Mouse (Mus musculus): ENCODE results near the gene Ugcg.

Ugcg gene

DNA sequence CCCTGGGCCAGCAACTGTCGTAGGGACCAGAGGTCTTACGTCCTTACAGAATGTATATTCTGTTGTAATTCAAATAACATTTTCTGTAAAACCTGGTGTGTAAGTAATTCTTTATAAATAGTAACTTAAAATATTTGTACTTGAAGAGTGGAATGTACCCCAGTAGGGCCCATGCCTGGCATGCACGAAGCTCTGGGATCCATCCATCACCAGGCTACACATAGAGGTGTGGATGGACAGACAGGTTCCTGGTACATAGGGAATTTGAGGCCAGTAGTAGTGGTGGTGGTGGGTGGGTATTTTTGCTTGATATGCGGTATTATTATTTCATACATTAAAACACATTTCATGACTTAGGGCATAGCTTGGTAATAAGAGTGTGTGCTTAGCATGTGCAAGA is 19.6 kb downstream of the Ugcg start:
- POLR2A ChIA-PET: interaction anchor here in 1 of 4 experiments (1.5 kb wide), 1 partner anchor 11 kb away, joined by 10 read pairs; no protein-coding TSS in a partner anchor
- CTCF ChIA-PET: interaction anchor here in 1 of 4 experiments (0.6 kb wide), 1 partner anchor 54 kb away, joined by 3 read pairs; no protein-coding TSS in a partner anchor

GRCm38 (mm10) chr4:59211181-59211580 is 22.1 kb downstream of the Ugcg start:
- CTCF ChIA-PET: no interaction called here
- POLR2A ChIA-PET: interaction anchor here in 1 of 4 experiments (0.6 to 1.9 kb wide), 6 partner anchors 13 to 592 kb away, joined by 3 to 11 read pairs (median 3); no protein-coding TSS in a partner anchor

DNA sequence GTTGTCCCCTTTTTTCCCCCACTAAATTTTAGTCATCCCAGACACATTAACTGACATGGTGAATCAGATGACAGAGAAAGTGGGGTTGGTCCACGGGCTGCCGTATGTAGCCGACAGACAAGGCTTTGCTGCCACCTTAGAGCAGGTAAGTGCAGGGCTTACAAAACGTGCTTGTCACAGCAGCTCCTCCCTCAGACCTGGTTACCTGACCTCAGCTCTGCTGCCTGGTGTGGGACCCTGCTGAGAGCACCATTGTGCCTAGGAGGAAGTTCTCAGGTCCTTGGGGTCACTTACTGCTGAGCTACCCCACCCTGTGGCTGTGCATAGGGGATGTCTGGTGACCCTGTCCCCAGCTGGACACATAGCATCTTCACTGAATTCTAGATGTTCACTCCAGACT is 24.8 kb downstream of the Ugcg start:
- ChIA-PET CTCF (interaction anchor here in 1 of 4 experiments (0.6 kb wide), 1 partner anchor 10 kb away, joined by 12 read pairs; no protein-coding TSS in a partner anchor), POLR2A (interaction anchor here in 3 of 4 experiments (0.6 to 1.2 kb wide), 8 partner anchors 9 to 355 kb away, joined by 3 read pairs; no protein-coding TSS in a partner anchor)

GRCm38 (mm10) chr4:59214695-59215094 is 25.6 kb downstream of the Ugcg start:
- POLR2A ChIA-PET: interaction anchor here in 3 of 4 experiments (0.6 to 1.2 kb wide), 11 partner anchors 8 to 437 kb away, joined by 3 to 4 read pairs (median 3); no protein-coding TSS in a partner anchor
- CTCF ChIA-PET: interaction anchor here in 2 of 4 experiments (0.6 kb wide), 4 partner anchors 11 to 429 kb away, joined by 3 to 12 read pairs (median 6); no protein-coding TSS in a partner anchor

DNA sequence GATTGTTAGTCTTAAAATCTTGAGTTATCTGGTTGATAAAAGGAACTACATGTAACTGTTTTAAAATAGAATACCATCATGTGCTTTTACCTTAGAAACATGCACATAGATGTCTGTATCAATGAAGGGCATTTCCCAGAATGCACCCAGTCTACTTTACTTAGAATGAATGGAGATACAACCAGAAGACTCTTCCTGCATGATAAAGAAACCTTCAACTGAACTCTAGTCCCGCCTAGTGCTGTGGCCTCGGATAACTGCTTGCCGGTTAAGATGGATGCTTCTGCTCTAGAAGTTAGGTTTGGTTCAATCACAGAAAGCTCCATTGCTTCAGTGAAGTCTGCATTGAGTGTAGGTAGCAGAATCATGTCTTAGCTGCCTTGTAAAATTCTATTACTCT is 26.5 kb downstream of the Ugcg start:
- CTCF ChIA-PET: no interaction called here
- POLR2A ChIA-PET: no interaction called here

DNA sequence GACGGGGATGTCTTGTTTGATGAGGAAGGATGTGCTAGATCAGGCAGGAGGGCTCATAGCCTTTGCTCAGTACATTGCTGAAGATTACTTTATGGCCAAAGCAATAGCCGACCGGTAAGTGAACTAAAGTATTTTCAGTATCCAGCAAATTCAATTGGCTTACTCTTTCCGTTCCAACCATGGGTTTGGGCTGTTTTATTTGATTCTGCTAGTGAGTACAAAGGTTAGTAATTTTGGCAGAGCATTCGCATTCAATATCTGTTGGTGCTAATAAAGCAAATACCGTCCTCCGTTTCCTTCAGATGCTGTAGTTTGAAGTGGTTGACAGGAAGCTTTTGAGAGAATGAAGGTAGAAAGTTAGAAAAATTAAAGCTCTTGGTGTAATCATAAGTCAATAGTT is 28.0 kb downstream of the Ugcg start:
- ChIA-PET CTCF (no interaction called here), POLR2A (no interaction called here)

DNA sequence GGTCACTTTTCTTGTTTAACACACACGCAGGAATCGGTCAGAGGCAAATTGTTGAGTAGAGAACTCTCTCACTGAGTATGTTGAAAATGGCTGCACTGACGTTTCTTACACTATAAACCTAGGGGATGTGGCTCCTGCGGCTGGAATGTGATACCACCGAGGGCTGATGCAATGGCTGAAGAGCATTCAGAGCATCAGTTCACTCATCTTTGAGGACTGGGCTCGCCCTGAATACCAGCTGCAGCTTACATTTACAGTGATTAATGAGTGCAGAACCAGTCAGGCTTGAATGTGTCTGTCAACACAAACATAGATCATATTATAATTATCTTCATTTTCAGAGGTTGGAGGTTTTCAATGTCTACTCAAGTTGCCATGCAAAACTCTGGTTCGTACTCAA is 29.1 kb downstream of the Ugcg start:
- CTCF ChIA-PET: no interaction called here
- POLR2A ChIA-PET: no interaction called here

GRCm38 (mm10) chr4:59222226-59222625 is 33.2 kb downstream of the Ugcg start:
- POLR2A ChIA-PET: interaction anchor here in 1 of 4 experiments (0.5 kb wide), 1 partner anchor 362 kb away, joined by 4 read pairs; no protein-coding TSS in a partner anchor
- CTCF ChIA-PET: no interaction called here

DNA sequence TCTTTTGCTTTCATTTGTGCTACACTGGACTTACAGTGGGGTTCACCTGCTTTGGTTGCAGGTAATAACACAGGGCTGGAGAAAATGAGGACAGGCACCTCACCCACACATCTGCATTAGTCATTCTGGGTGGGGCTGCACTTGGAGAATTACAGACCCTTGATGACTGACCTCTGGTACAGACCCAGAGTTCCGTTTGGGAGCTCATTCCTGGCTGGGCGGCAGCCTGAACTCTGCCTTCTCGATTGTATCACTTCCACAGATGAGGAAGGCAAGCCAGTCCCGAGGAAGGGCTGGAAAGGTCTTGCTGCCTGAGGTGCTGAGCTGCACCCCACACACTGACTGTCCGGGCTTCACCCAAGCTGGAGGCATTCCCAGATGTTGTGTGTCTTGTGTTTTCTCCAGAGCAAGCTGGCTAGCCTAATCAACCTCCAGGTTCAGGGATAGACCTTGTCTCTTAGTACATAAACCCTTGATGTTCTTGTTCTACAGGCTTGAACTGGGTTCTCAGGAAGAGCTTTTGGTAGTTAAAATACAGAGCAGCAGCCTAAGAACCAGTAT is 34.1 kb downstream of the Ugcg start:
- CTCF ChIA-PET: no interaction called here
- POLR2A ChIA-PET: interaction anchor here in 2 of 4 experiments (0.7 to 1.1 kb wide), 2 partner anchors 9 to 176 kb away, joined by 3 read pairs; no protein-coding TSS in a partner anchor

DNA sequence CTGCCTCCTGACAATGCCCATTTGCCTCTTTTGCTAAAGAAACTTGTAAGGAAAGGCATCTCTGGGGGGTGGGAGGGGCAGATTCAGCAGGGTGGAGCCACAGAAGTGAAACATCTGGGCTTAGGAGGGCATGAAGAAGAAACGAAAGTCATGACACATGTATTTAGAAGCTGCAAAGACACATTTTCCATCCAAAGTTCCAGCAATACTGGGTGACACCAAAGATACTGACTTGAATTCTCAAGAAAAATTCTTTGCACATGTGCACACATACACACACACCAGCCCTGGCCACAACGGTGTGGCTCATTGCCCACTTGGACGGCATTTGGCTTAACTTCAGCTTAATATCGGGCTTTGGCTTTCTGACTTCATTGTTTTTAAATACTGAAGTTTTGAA is 35.8 kb downstream of the Ugcg start:
- ChIA-PET CTCF (no interaction called here), POLR2A (interaction anchor here in 1 of 4 experiments (0.9 kb wide), 1 partner anchor 212 kb away, joined by 3 read pairs; no protein-coding TSS in a partner anchor)

DNA sequence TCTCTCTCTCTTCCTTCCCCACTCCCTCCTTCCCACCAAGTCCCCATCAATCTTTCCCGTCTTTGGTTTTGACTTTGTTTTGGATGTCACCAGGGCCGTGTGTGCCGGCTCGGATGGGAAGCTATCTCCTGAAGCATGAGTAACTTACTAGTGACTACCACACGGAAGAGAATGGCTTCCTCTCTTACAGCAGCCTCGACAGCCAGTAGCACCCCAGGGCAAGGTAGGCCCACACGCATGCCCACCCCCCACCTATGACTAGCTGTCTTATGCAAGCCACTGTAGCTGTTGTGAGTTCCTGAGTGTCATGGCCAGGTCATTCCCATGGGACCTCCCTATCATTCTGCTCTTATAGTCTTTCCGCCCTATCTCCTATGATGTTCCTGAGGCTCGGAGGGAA is 38.0 kb downstream of the Ugcg start:
- CTCF ChIA-PET: no interaction called here
- POLR2A ChIA-PET: interaction anchor here in 3 of 4 experiments (0.6 to 1.3 kb wide), 3 partner anchors 38 to 195 kb away, joined by 3 to 4 read pairs (median 3); partner anchors contain the start of gene Ugcg (in 1 of the 3)

GRCm38 (mm10) chr4:59228951-59229350 is 39.9 kb downstream of the Ugcg start:
- POLR2A ChIA-PET: interaction anchor here in 1 of 4 experiments (0.6 kb wide), 1 partner anchor 529 kb away, joined by 4 read pairs; no protein-coding TSS in a partner anchor
- CTCF ChIA-PET: no interaction called here

DNA sequence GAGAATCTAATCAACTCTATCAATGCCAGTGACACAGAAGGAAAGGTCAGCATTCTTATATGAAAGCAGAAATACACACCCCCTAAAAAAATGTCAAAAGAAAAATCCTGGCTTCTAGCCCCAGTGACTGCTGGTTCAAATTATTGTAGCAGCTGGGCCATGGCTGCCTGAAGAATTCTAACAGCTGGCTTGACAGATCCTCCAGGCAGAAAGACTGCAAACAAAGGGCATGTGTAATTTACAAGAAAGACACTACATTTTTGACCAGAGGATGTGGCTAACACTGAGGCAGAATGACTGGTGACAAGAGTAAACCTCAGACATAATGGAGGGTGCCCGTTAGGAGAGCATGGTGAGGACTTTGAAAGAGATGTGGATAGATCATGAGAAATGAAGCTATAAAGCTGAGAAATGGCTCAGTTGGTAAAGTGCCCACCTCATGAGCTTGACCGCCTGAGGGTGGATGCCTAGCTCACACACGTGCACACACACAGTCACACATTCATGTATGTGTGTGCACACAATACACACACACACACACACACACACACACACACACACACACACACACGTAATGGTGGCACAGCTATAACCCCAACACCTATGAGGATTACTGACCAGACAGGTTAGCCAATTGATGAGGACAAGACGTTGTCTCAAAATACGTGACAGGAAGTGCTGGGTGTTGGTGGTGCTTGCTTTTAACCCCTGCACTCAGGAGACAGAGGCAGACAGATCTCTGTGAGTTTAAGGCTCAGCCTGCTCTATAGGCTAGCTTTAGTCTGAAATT is 42.4 kb downstream of the Ugcg start:
- POLR2A ChIA-PET: interaction anchor here in 2 of 4 experiments (0.6 to 1.4 kb wide), 3 partner anchors 32 to 231 kb away, joined by 3 to 7 read pairs (median 6); no protein-coding TSS in a partner anchor
- CTCF ChIA-PET: no interaction called here

- POLR2A ChIA-PET: interaction anchor here in 1 of 4 experiments (1.8 kb wide), 1 partner anchor 116 kb away, joined by 5 read pairs; no protein-coding TSS in a partner anchor
- CTCF ChIA-PET: interaction anchor here in 2 of 4 experiments (0.7 to 0.9 kb wide), 2 partner anchors 47 to 640 kb away, joined by 3 read pairs; no protein-coding TSS in a partner anchor
Measured at GRCm38 (mm10) chr4:59234014-59234413, 45.0 kb downstream of the Ugcg start.

DNA sequence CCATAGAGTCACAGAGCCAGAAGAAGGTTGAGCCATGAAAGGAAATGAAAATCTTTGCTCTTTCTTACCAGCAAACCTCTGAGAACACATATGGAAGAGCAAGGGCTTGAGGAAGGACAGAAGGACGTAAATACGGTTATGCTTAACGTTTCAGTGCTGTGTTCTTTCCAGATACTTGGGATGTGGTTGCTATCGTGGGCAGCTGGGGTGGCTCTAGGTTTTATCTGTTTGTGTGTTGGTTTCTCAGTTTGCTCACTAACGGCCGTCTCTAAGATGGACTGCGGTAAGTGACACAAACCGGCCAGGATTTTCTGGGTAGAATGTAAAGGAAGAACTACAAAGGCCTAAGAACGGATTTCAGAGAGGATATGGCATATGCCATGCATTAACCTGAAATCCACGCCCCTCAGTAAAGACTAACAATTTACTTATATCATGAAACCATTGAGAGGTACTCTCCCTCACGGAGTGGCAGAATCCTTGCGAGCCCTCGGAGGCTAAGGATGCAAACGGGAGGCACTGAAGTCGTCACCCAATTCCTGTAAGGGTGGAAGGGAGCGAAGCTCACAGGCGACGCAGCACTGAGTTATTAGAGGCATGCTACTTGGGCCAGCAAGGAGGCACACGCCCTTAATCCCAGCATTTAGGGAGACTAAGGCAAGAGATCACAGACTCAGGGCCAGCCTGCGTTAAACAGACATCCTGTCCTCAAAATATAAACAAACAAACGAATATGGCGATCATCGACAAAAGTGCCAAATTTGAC is 45.6 kb downstream of the Ugcg start:
- CTCF ChIA-PET: interaction anchor here in 2 of 4 experiments (0.7 to 0.9 kb wide), 2 partner anchors 47 to 639 kb away, joined by 3 read pairs; no protein-coding TSS in a partner anchor
- POLR2A ChIA-PET: interaction anchor here in 1 of 4 experiments (1.8 kb wide), 1 partner anchor 117 kb away, joined by 5 read pairs; no protein-coding TSS in a partner anchor

GRCm38 (mm10) chr4:59236362-59236761 is 47.3 kb downstream of the Ugcg start:
- ChIA-PET CTCF (no interaction called here), POLR2A (no interaction called here)

- POLR2A ChIA-PET: interaction anchor here in 1 of 4 experiments (0.7 kb wide), 1 partner anchor 520 kb away, joined by 4 read pairs; no protein-coding TSS in a partner anchor
Measured at GRCm38 (mm10) chr4:59238641-59239311, 49.7 kb downstream of the Ugcg start.

DNA sequence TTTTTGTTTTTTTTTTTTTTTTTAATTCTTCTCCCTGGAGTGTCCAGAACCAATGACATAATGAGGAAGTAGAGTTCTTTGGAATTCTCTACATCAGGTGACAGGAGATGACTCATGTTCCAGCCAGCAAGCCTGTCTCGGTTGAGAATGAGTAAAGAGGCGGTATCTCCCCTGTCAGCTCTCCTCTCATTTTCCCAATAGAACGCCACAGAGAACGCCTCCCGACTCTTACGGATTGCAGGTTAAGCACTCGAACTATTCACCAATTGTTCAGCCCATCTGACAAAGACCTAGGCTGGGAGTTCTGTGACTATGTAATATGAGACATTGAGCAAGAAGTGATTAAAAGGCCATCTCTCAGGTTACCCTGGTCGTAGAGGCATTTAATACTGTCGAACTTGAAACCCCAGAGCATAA is 50.3 kb downstream of the Ugcg start:
- ChIA-PET POLR2A (interaction anchor here in 1 of 4 experiments (0.7 kb wide), 1 partner anchor 520 kb away, joined by 4 read pairs; no protein-coding TSS in a partner anchor), CTCF (no interaction called here)

More at GRCm38 (mm10) chr4:59238641-59239311, 49.7 kb downstream of the Ugcg start:
- CTCF ChIA-PET: no interaction called here
